Mouse (Mus musculus): Measurements from ENCODE around the gene Echs1.

GRCm38 (mm10) chr7:140058528-140058927 lies 57.7 kb downstream of the Echs1 start:
- no peak for TF ChIP-seq CTCF (conservative IDR thresholded peaks at IDR 0.05; ENCODE audit: low read length)
- no peak for TF ChIP-seq NANOG (IDR thresholded peaks at IDR 0.05; ENCODE audit: borderline replicate concordance, low read length)
- TF ChIP-seq POU5F1 (IDR thresholded peaks at IDR 0.05; ENCODE audit: borderline replicate concordance, low read length): no peak

Measured in E14TG2a.4 (cell line).